Mouse (Mus musculus) MEL (cell line): ENCODE results near the gene Barx2.

Source experiments
- CTCF ChIP-seq, 3 experiments: IDR thresholded peaks in 2 of 3; conservative IDR thresholded peaks in 1 of 3; 2 replicates each; pipeline ENCODE4 v1.5.1; 2011 to 2012; ENCODE audit warnings: low read length in 3 of 3, low read depth in 2 of 3, mild to moderate bottlenecking in 2 of 3, improper control_type of control experiment in 1 of 3, inconsistent platforms in 1 of 3, mixed read lengths in 1 of 3, moderate library complexity in 1 of 3; ENCODE audit not compliant: control insufficient read depth in 1 of 3, insufficient read depth in 1 of 3, poor library complexity in 1 of 3, severe bottlenecking in 1 of 3
- E2F4 ChIP-seq: IDR thresholded peaks from 2 replicates; pipeline ENCODE4 v1.6.1; 2011; ENCODE audit warnings: low read depth, low read length, improper control_type of control experiment, borderline replicate concordance
- GATA1 ChIP-seq: IDR thresholded peaks from 2 replicates; pipeline ENCODE4 v1.6.1; 2011; ENCODE audit warnings: low read depth, low read length, improper control_type of control experiment
- HCFC1 ChIP-seq: IDR thresholded peaks from 2 replicates; pipeline ENCODE4 v1.6.1; 2012; ENCODE audit warnings: low read depth, mild to moderate bottlenecking, inconsistent platforms, low read length, improper control_type of control experiment, moderate library complexity
- MAX ChIP-seq: IDR thresholded peaks from 2 replicates; pipeline ENCODE4 v1.6.1; 2011; ENCODE audit warnings: low read length, improper control_type of control experiment
- MYC ChIP-seq: IDR thresholded peaks from 2 replicates; pipeline ENCODE4 v1.6.1; 2011; ENCODE audit warnings: low read depth, mild to moderate bottlenecking, low read length, improper control_type of control experiment, moderate library complexity

- TF ChIP-seq HCFC1 (no peak), MYC (no peak), MAX (no peak), E2F4 (no peak), CTCF (IDR thresholded peaks at IDR 0.05 in 2 of 3, conservative IDR thresholded peaks at IDR 0.05 in 1 of 3; ENCODE audit: control insufficient read depth in 1 of 3, insufficient read depth in 1 of 3, low read depth in 2 of 3, low read length in 3 of 3, poor library complexity in 1 of 3, severe bottlenecking in 1 of 3) (no peak), GATA1 (no peak)
Observed at GRCm38 (mm10) chr9:31962265-31962664, 49.0 kb upstream of the Barx2 start.
